Mouse (Mus musculus) midbrain, embryonic 13.5 days (tissue): ENCODE data around the gene Apoe. TPM values are rescaled to one million over a fixed set of nuclear protein-coding genes. Genes with fewer than 3 reads are reported as not detected.
A peak's percentile ranks its signal among the peaks of the same experiment; 100 is the strongest.

Experiments
- ATAC-seq: fragments of 200-750 bp; cut with Nextera tagmentation; 2 replicates; pipeline ENCODE4 v1.8.0; 2017; ENCODE audit warnings: mild to moderate bottlenecking, moderate TSS enrichment, moderate library complexity
- H3K27ac ChIP-seq: fragments of 300-500 bp; sonication (generic); 2 replicates; pipeline ENCODE4 v1.5.1; 2015; ENCODE audit warnings: inconsistent platforms, mild to moderate bottlenecking, moderate library complexity
- H3K27me3 ChIP-seq: fragments of 300-500 bp; sonication (generic); 2 replicates; pipeline ENCODE4 v1.6.1; 2015; ENCODE audit warnings: mild to moderate bottlenecking, inconsistent platforms
- H3K36me3 ChIP-seq: fragments of 300-500 bp; sonication (generic); 2 replicates; pipeline ENCODE4 v1.6.1; 2015; ENCODE audit warnings: mild to moderate bottlenecking, inconsistent platforms
- H3K4me1 ChIP-seq: fragments of 300-500 bp; sonication (generic); replicated peaks from 2 replicates; pipeline ENCODE4 v1.6.1; 2015; ENCODE audit warnings: inconsistent platforms
- H3K4me2 ChIP-seq: fragments of 300-500 bp; sonication (generic); replicated peaks from 2 replicates; pipeline ENCODE4 v1.6.1; 2015; ENCODE audit warnings: moderate library complexity, mild to moderate bottlenecking, inconsistent platforms
- H3K4me3 ChIP-seq: fragments of 300-500 bp; sonication (generic); replicated peaks from 2 replicates; pipeline ENCODE4 v1.5.1; 2015; ENCODE audit warnings: mild to moderate bottlenecking, inconsistent platforms
- H3K9ac ChIP-seq: fragments of 300-500 bp; sonication (generic); replicated peaks from 2 replicates; pipeline ENCODE4 v1.6.1; 2015; ENCODE audit warnings: mild to moderate bottlenecking, inconsistent platforms
- H3K9me3 ChIP-seq: fragments of 300-500 bp; sonication (generic); 2 replicates; pipeline ENCODE4 v1.6.1; 2016; ENCODE audit warnings: mild to moderate bottlenecking, inconsistent platforms
- WGBS: fragments of 180-500 bp; shearing (Covaris S2); methylation state at CpG from one replicate; pipeline ENCODE4 v1.1.7; 2015; 5-methylcytosine and 5-hydroxymethylcytosine counted together
- polyA plus RNA-seq: library from polyadenylated mRNA; unstranded; fragments of >200 nt; fragmentation: Nextera tagmentation; extraction: Ambion mirVana; gene quantifications from 2 replicates; pipeline ENCODE4 v1.2.1, GENCODE M21; 2015

The Apoe gene
- polyA plus RNA-seq, 1 experiment from 2014 or later, result 194 TPM

DNA sequence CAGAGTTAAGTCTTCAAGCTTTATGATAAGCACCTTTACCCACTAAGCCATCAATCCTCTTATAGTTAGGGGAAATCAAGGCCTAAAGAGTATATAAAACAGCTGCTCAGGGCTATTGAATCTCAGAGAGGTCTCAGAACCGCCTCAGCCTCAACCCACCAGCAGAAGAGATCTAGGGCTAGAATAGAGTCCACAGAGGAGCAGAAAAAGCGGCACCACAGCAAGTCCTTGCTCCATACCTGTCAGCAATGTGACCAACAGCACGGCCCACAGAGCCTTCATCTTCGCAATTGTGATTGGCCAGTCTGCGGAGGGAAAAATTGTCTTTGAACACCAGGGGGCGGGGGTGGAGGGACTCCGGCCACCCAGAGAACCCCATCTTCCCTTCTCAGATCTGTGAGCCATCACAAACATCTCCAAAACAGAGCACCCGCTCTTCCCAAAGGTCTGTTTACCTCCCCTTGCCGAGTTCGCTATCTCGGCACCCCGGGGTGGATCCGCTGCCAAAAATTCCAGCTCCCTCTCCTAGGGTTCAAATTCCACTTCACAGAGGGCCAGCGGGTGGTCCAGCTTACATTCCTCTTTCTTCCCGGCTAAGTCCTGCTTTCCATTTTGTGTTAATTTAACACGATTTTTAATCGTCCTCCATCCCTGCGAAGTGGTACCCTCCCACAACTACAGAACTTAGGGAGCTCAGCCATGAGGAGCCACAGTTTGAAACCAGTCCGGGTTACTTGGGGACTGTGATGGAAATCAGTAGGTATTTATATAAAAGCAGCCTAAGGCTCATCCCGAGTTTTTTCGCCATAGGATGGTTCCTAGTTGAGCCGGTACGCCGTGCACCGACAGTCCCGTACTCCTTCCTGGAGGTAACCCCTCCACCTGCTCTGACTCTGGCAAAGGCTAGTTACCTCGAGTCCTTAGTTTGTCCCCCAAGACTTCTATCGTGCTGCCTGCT, 760 bp downstream of the Apoe start:
- H3K9me3 ChIP-seq, result no peaks in the 10 kb centered on the region
- ATAC-seq, result 0 out of 2 replicates have a peak, but pooled peaks have one; percentile 7
- H3K4me3 ChIP-seq, result peak overlapping the region; percentile 36
- no peak overlapping the region; the same call in 1 of the 2 replicates for H3K27ac ChIP-seq
- 2% methylated on average over 28 of the region's 28 CpGs for WGBS
- H3K9ac ChIP-seq, result peak overlapping the region; percentile 66
- peak overlapping the region; percentile 64 for H3K4me2 ChIP-seq
- peaks cover 25% of the 10 kb centered on the region for H3K4me1 ChIP-seq
- H3K27me3 ChIP-seq, result no peaks in the 10 kb centered on the region
- H3K36me3 ChIP-seq, result peaks cover 23% of the 10 kb centered on the region

DNA sequence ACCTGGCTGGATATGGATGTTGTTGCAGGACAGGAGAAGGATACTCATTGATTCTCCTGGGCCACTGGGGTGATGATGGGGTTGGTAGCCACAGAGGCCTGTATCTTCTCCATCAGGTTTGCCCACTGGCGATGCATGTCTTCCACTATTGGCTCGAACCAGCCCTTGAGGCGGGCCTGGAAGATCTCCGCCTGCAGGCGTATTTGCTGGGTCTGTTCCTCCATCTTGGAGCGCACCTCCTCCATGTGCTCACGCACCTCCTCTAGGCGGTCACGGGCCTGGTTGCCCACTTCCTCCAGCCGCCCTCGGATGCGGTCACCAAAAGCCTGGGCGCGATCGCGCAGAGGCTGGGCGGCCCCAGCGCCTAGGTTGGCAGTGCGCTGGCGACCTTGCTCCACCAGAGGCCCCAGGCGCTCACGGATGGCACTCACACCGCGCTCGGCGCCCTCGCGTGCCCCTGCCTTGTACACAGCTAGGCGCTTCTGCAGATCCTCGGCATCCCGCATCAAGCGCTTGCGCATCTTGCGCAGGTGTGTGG, 2.6 kb downstream of the Apoe start:
- Histone ChIP-seq H3K4me3 (no peak overlapping the region), H3K9me3 (no peaks in the 10 kb centered on the region), H3K36me3 (peaks cover 12% of the 10 kb centered on the region), H3K4me1 (peaks cover 27% of the 10 kb centered on the region), H3K27ac (no peak overlapping the region), H3K9ac (no peak overlapping the region), H3K27me3 (no peaks in the 10 kb centered on the region), H3K4me2 (no peak overlapping the region)
- ATAC-seq, result no peak
- 96% methylated on average over 34 of the region's 34 CpGs for WGBS

DNA sequence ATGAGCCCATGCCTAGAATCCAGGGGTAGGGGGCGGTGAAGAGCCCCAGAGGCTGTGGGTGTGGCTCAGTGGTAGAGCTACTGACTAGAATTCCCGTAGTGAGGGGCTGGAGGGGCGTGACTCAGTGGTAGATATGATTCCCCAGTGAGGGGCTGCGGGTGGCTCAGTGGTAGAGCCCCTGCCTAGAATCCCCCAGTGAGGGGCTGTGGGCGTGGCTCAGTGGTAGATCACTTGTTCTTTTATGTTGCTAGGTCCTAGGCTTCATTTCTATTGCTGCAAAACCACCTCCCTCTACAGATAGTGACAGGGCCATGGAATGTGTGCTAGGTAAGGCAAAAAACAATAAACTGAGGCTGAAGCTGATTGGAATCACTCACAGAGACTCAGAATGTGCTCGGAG, 3.1 kb downstream of the Apoe start:
- WGBS, result 87% methylated on average over 6 of the region's 6 CpGs
- Histone ChIP-seq H3K36me3 (peaks cover 10% of the 10 kb centered on the region), H3K27me3 (no peaks in the 10 kb centered on the region), H3K4me1 (peaks cover 26% of the 10 kb centered on the region), H3K27ac (no peak overlapping the region), H3K4me3 (no peak overlapping the region), H3K9me3 (no peaks in the 10 kb centered on the region), H3K4me2 (no peak overlapping the region), H3K9ac (no peak overlapping the region)
- ATAC-seq, result no peak

DNA sequence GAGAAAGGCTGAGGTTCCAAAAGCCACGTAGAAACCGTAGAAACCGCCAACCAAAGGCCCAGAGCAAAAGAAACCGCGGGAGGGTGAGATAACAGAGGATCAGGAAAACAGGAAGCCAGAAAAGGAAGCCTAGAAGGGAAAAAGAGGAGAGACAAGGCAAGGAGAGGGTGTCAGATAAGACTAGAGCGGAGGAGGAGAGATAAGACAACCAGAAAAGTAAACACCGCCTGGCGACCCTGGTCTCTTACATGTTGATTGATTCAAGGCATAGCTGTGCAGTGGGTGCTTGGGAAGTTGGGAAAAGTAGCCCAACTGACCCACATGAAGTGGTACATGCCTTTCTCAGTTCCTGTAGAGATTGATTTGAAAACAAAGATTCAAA, 3.8 kb downstream of the Apoe start:
- Histone ChIP-seq H3K4me1 (peaks cover 25% of the 10 kb centered on the region), H3K9me3 (no peaks in the 10 kb centered on the region), H3K4me2 (no peak overlapping the region), H3K36me3 (peaks cover 10% of the 10 kb centered on the region), H3K27me3 (no peaks in the 10 kb centered on the region), H3K27ac (no peak overlapping the region), H3K9ac (no peak overlapping the region), H3K4me3 (no peak overlapping the region)
- 67% methylated on average over 8 of the region's 8 CpGs for WGBS
- no peak for ATAC-seq

- Histone ChIP-seq H3K4me3 (no peak overlapping the region), H3K4me2 (no peak overlapping the region), H3K36me3 (peaks cover 10% of the 10 kb centered on the region), H3K9me3 (no peaks in the 10 kb centered on the region), H3K27me3 (no peaks in the 10 kb centered on the region), H3K27ac (no peak overlapping the region), H3K9ac (no peak overlapping the region), H3K4me1 (peaks cover 24% of the 10 kb centered on the region)
- no peak for ATAC-seq
- WGBS, result 89% methylated on average over 10 of the region's 10 CpGs
These were observed 4.4 kb downstream of the Apoe start for GRCm38 (mm10) chr7:19694336-19695212.

- WGBS, result 34% methylated on average over 10 of the region's 10 CpGs
- Histone ChIP-seq H3K27ac (no peak overlapping the region), H3K4me3 (no peak overlapping the region), H3K36me3 (peaks cover 10% of the 10 kb centered on the region), H3K9me3 (no peaks in the 10 kb centered on the region), H3K27me3 (no peaks in the 10 kb centered on the region), H3K4me1 (peaks cover 13% of the 10 kb centered on the region), H3K9ac (no peak overlapping the region), H3K4me2 (no peak overlapping the region)
- no peak for ATAC-seq
These were observed 5.6 kb downstream of the Apoe start for GRCm38 (mm10) chr7:19693421-19693820.

DNA sequence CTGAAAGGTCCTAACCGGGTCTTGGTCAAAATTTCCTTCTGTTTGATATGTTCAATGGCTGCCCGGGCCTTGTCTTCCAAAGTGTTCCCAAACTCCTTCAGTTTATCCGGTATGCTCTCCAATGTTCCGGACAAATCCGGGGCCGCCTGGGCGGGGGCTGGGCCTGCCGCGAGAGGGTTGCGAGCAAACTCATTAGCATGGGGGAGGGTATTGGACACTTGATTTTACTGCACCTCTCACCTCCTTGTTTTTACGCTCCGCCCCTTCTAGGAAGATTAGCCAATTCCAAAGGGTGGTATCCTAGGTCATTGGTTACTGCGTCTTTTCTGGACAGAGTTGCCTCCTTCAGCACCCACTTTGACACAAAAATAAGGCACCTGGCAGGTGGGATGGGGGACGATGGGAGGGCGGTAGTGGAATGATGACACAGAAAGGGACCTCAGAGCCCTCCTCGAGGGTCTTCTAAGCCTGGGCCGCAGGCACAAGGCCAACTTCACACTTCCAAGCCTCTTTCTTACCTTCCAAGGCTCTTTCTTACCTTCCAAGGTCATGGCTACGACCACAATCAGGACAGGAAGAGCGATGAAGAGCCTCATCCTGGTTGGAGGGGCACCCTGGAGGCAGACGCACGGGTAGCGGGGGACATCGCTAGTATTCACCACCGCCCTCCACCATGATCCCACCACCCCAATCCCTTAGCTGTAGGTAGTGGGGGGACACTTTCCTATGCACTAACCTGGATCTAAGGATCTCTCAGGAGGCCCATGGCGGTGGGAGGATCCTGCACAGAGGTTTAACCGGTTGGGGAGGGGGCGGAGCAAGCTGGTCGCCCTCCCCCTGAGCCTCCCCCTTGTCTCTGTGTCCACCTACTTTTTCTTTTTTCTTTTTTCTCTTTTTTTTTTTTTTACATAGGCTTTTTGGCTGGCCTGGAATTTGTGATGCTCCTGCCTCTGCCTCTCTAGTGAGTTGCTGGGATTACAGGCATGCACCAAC, 6.8 kb downstream of the Apoe start, which contains the start of gene Apoc1:
Gene Apoc1 (minus strand): TSS at position 788 of the 993 bp plus-strand sequence.
- Histone ChIP-seq H3K27me3 (no peaks in the 10 kb centered on the region), H3K4me3 (no peak within 1 kb of the TSS), H3K9me3 (no peaks in the 10 kb centered on the region), H3K9ac (no peak within 1 kb of the TSS), H3K36me3 (peaks cover 10% of the 10 kb centered on the region), H3K4me2 (no peak within 1 kb of the TSS), H3K4me1 (0 out of 2 replicates have a peak, but pooled peaks cover 6% of the 10 kb centered on the region), H3K27ac (no peak within 1 kb of the TSS)
- ATAC-seq, result no peak
- 49% methylated on average over 28 of the region's 28 CpGs for WGBS

GRCm38 (mm10) chr7:19691434-19691833, 7.6 kb downstream of the Apoe start:
- Histone ChIP-seq H3K9ac (no peak overlapping the region), H3K27ac (no peak overlapping the region), H3K4me2 (no peak overlapping the region), H3K27me3 (no peaks in the 10 kb centered on the region), H3K36me3 (peaks cover 6% of the 10 kb centered on the region), H3K9me3 (no peaks in the 10 kb centered on the region), H3K4me3 (no peak overlapping the region), H3K4me1 (0 out of 2 replicates have a peak, but pooled peaks cover 6% of the 10 kb centered on the region)
- no peak for ATAC-seq
- 78% methylated on average over 6 of the region's 6 CpGs for WGBS

DNA sequence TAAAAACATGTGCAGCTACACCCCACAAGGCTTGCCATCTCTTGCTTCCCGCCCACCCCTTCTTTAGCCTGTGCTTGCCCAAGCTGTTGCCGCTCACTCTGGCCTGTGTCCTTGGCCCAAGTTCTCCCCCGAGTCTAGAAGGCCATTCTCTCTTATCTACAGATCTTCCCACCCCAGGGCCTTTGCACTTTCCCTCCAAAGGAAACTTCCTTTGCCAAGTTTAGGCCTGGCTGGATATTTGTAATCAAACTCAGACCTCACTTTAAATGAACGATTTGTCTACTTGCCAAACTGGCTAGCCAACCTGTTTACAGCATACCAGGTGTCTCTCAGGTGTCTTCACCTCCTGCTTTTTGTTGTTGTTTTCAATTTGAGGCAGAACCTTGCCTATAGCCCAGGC, 8.1 kb downstream of the Apoe start:
- no peak overlapping the region for H3K9ac ChIP-seq
- no peak overlapping the region for H3K4me3 ChIP-seq
- WGBS, result 89% methylated on average over 4 of the region's 4 CpGs
- H3K4me1 ChIP-seq, result 0 out of 2 replicates have a peak, but pooled peaks cover 6% of the 10 kb centered on the region
- H3K9me3 ChIP-seq, result no peaks in the 10 kb centered on the region
- H3K36me3 ChIP-seq, result 0 out of 2 replicates have a peak, but pooled peaks cover under 1% of the 10 kb centered on the region
- no peak overlapping the region for H3K4me2 ChIP-seq
- no peak overlapping the region for H3K27ac ChIP-seq
- ATAC-seq, result no peak
- H3K27me3 ChIP-seq, result no peaks in the 10 kb centered on the region

DNA sequence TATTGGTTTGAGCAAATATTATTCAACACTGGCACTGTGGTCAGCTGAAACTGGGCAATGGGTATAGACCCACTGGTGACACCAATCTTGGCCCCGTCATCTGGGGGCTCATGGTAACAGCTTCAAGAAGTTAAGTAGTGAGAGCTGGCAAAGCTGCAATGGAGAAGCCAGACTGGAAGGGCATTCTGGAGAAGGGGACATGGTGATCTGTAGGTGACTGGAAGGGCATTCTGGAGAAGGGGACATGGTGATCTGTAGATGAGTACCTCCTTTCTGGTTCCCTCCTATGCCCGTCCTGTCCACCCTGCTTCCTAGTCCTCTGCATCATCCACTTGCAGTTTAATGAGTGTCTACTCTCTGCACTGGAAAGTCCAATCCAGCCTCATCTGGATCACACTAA, 10.4 kb downstream of the Apoe start:
- no peak for ATAC-seq
- no peak overlapping the region for H3K27ac ChIP-seq
- no peaks in the 10 kb centered on the region for H3K36me3 ChIP-seq
- 0 out of 2 replicates have a peak, but pooled peaks cover 6% of the 10 kb centered on the region for H3K4me1 ChIP-seq
- no peak overlapping the region for H3K9ac ChIP-seq
- H3K9me3 ChIP-seq, result no peaks in the 10 kb centered on the region
- no peak overlapping the region for H3K4me3 ChIP-seq
- WGBS, result 94% methylated on average over 2 of the region's 2 CpGs
- H3K4me2 ChIP-seq, result no peak overlapping the region
- H3K27me3 ChIP-seq, result no peaks in the 10 kb centered on the region

DNA sequence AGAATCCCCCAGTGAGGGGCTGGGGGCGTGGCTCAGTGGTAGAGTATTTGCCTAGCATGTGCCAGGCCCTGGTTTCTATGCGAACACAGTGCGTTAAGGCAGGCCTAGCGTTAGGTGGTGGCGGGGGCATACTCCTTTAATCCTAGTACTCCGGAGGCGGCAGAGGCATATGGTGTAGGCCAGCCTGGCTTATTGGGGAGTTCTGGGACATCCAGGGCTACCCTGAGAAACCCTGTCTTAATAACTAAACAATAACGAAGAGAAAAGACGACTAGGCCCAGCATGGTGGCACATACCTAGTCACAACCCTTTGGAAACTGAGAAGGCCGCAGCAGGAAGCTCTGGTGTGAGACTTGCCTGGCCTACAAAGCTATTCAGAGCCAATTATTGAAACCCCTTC, 10.9 kb downstream of the Apoe start:
- no peak overlapping the region for H3K27ac ChIP-seq
- H3K36me3 ChIP-seq, result no peaks in the 10 kb centered on the region
- ATAC-seq, result no peak
- 0 out of 2 replicates have a peak, but pooled peaks cover under 1% of the 10 kb centered on the region for H3K4me1 ChIP-seq
- no peak overlapping the region for H3K4me3 ChIP-seq
- no peak overlapping the region for H3K4me2 ChIP-seq
- no peak overlapping the region for H3K9ac ChIP-seq
- 90% methylated on average over 10 of the region's 10 CpGs for WGBS
- H3K9me3 ChIP-seq, result no peaks in the 10 kb centered on the region
- no peaks in the 10 kb centered on the region for H3K27me3 ChIP-seq
